Mouse (Mus musculus): ENCODE data around the gene Tnfsf12. TPM values are rescaled to one million over a fixed set of nuclear protein-coding genes. Genes with fewer than 3 reads are reported as not detected.
A peak's percentile ranks its signal among the peaks of the same experiment; 100 is the strongest.

The Tnfsf12 gene
- polyA plus RNA-seq, 1 experiment: 5.5 TPM

- TF ChIP-seq TCF3 (IDR thresholded peaks at IDR 0.05; ENCODE audit: insufficient read length, low read depth) (no peak), POLR2AphosphoS2 (IDR thresholded peaks at IDR 0.05; ENCODE audit: insufficient read length, low read depth) (peak; percentile 59), MYOD1 (IDR thresholded peaks at IDR 0.05; ENCODE audit: control insufficient read depth in 1 of 3, insufficient read length in 2 of 3, low read depth in 2 of 3) (peak in 2 of 3 experiments; percentile 60), MYOG (IDR thresholded peaks at IDR 0.05; ENCODE audit: control insufficient read depth in 1 of 3, insufficient read depth in 1 of 3, insufficient read length in 2 of 3, low read depth in 2 of 3) (peak in 2 of 3 experiments; percentile 62 to 76)
- Histone ChIP-seq H3K4me2 (ENCODE audit: low read depth) (peak overlapping the region; percentile 35), H3K79me2 (ENCODE audit: control insufficient read depth, insufficient read depth) (peaks cover 27% of the 10 kb centered on the region), H3ac (ENCODE audit: control insufficient read depth, insufficient read length) (no peak overlapping the region), H3K36me3 (ENCODE audit: control insufficient read depth, insufficient read depth) (peaks cover 31% of the 10 kb centered on the region), H3K27me3 (ENCODE audit: control insufficient read depth, insufficient read depth, insufficient read length) (no peaks in the 10 kb centered on the region), H3K4me3 (no peak overlapping the region)
These were observed 31.9 kb downstream of the Tnfsf12 start for GRCm38 (mm10) chr11:69663795-69664194.

GRCm38 (mm10) chr11:69662967-69663671, 32.5 kb downstream of the Tnfsf12 start:
- Histone ChIP-seq H3K4me2 (ENCODE audit: low read depth) (peak overlapping the region; percentile 92), H3K79me2 (ENCODE audit: control insufficient read depth, insufficient read depth) (peaks cover 23% of the 10 kb centered on the region), H3ac (ENCODE audit: control insufficient read depth, insufficient read length) (peak overlapping the region; percentile 29), H3K27me3 (ENCODE audit: control insufficient read depth, insufficient read depth, insufficient read length) (no peaks in the 10 kb centered on the region), H3K36me3 (ENCODE audit: control insufficient read depth, insufficient read depth) (peaks cover 24% of the 10 kb centered on the region), H3K4me3 (peak overlapping the region; percentile 63)
- no peak for TF ChIP-seq POLR2A (IDR thresholded peaks at IDR 0.05; ENCODE audit: insufficient read length, low read depth)
- no peak for TF ChIP-seq POLR2AphosphoS2 (IDR thresholded peaks at IDR 0.05; ENCODE audit: insufficient read length, low read depth)
- TF ChIP-seq TCF12 (IDR thresholded peaks at IDR 0.05; ENCODE audit: insufficient read depth, poor library complexity, severe bottlenecking): no peak
- no peak for TF ChIP-seq MAX (IDR thresholded peaks at IDR 0.05; ENCODE audit: low read depth)
- no peak for TF ChIP-seq MYOD1 (IDR thresholded peaks at IDR 0.05; ENCODE audit: control insufficient read depth in 1 of 3, insufficient read length in 2 of 3, low read depth in 2 of 3)
- TF ChIP-seq MYOG (IDR thresholded peaks at IDR 0.05; ENCODE audit: control insufficient read depth in 1 of 3, insufficient read depth in 1 of 3, insufficient read length in 2 of 3, low read depth in 2 of 3): no peak
- no peak for TF ChIP-seq REST (IDR thresholded peaks at IDR 0.05; ENCODE audit: insufficient read depth, insufficient read length)
- no peak for TF ChIP-seq CEBPB (IDR thresholded peaks at IDR 0.05; ENCODE audit: insufficient read depth, poor library complexity, severe bottlenecking)
- no peak for TF ChIP-seq E2F4 (IDR thresholded peaks at IDR 0.05; ENCODE audit: insufficient read depth)
- no peak for TF ChIP-seq USF1 (IDR thresholded peaks at IDR 0.05; ENCODE audit: low read depth)
- no peak for TF ChIP-seq SRF (IDR thresholded peaks at IDR 0.05; ENCODE audit: control insufficient read depth, insufficient read length, low read depth)
- no peak for TF ChIP-seq TCF3 (IDR thresholded peaks at IDR 0.05; ENCODE audit: insufficient read length, low read depth)

GRCm38 (mm10) chr11:69662213-69662966, 33.3 kb downstream of the Tnfsf12 start, which contains the start of gene Mpdu1:
Gene Mpdu1 (minus strand): TSS chr11:69662642.
- H3ac ChIP-seq (ENCODE audit: control insufficient read depth, insufficient read length): peak within 1 kb of the TSS; percentile 29
- peak within 1 kb of the TSS; percentile 63 for H3K4me3 ChIP-seq
- peaks cover 17% of the 10 kb centered on the region for H3K36me3 ChIP-seq (ENCODE audit: control insufficient read depth, insufficient read depth)
- H3K27me3 ChIP-seq (ENCODE audit: control insufficient read depth, insufficient read depth, insufficient read length): no peaks in the 10 kb centered on the region
- TF ChIP-seq MYOG (IDR thresholded peaks at IDR 0.05; ENCODE audit: control insufficient read depth in 1 of 3, insufficient read depth in 1 of 3, insufficient read length in 2 of 3, low read depth in 2 of 3) (no peak), POLR2AphosphoS2 (IDR thresholded peaks at IDR 0.05; ENCODE audit: insufficient read length, low read depth) (peak; percentile 91), SRF (IDR thresholded peaks at IDR 0.05; ENCODE audit: control insufficient read depth, insufficient read length, low read depth) (peak; percentile 100), POLR2A (IDR thresholded peaks at IDR 0.05; ENCODE audit: insufficient read length, low read depth) (peak; percentile 90), MAX (IDR thresholded peaks at IDR 0.05; ENCODE audit: low read depth) (no peak), E2F4 (IDR thresholded peaks at IDR 0.05; ENCODE audit: insufficient read depth) (peak; percentile 85)
- peaks cover 23% of the 10 kb centered on the region for H3K79me2 ChIP-seq (ENCODE audit: control insufficient read depth, insufficient read depth)
- peak within 1 kb of the TSS; percentile 92 for H3K4me2 ChIP-seq (ENCODE audit: low read depth)

GRCm38 (mm10) chr11:69661221-69661881, 34.3 kb downstream of the Tnfsf12 start:
- H3K79me2 ChIP-seq (ENCODE audit: control insufficient read depth, insufficient read depth): peaks cover 23% of the 10 kb centered on the region
- H3K36me3 ChIP-seq (ENCODE audit: control insufficient read depth, insufficient read depth): peaks cover 11% of the 10 kb centered on the region
- H3K4me2 ChIP-seq (ENCODE audit: low read depth): peak overlapping the region; percentile 76
- H3K27me3 ChIP-seq (ENCODE audit: control insufficient read depth, insufficient read depth, insufficient read length): no peaks in the 10 kb centered on the region
- TF ChIP-seq TCF3 (IDR thresholded peaks at IDR 0.05; ENCODE audit: insufficient read length, low read depth): no peak
- no peak for TF ChIP-seq CEBPB (IDR thresholded peaks at IDR 0.05; ENCODE audit: insufficient read depth, poor library complexity, severe bottlenecking)
- TF ChIP-seq E2F4 (IDR thresholded peaks at IDR 0.05; ENCODE audit: insufficient read depth): no peak
- TF ChIP-seq MYOD1 (IDR thresholded peaks at IDR 0.05; ENCODE audit: control insufficient read depth in 1 of 3, insufficient read length in 2 of 3, low read depth in 2 of 3): no peak
- TF ChIP-seq POLR2A (IDR thresholded peaks at IDR 0.05; ENCODE audit: insufficient read length, low read depth): no peak
- TF ChIP-seq USF1 (IDR thresholded peaks at IDR 0.05; ENCODE audit: low read depth): no peak
- no peak for TF ChIP-seq TCF12 (IDR thresholded peaks at IDR 0.05; ENCODE audit: insufficient read depth, poor library complexity, severe bottlenecking)
- no peak for TF ChIP-seq POLR2AphosphoS2 (IDR thresholded peaks at IDR 0.05; ENCODE audit: insufficient read length, low read depth)
- TF ChIP-seq REST (IDR thresholded peaks at IDR 0.05; ENCODE audit: insufficient read depth, insufficient read length): no peak
- peak overlapping the region; percentile 63 for H3K4me3 ChIP-seq
- H3ac ChIP-seq (ENCODE audit: control insufficient read depth, insufficient read length): no peak overlapping the region
